Mouse (Mus musculus) heart, embryonic 13.5 days (tissue): ENCODE results near the gene Trio. TPM values are rescaled to one million over a fixed set of nuclear protein-coding genes. Genes with fewer than 3 reads are reported as not detected.

ENCODE experiments used
- ATAC-seq: fragments of 200-750 bp; cut with Nextera tagmentation; 2 replicates; pipeline ENCODE4 v1.8.0; 2017; ENCODE audit warnings: moderate TSS enrichment; ENCODE audit not compliant: insufficient number of reproducible peaks, low FRiP score, low TSS enrichment; ENCODE audit errors: extremely low read depth
- H3K27ac ChIP-seq: fragments of 300-500 bp; sonication (generic); replicated peaks from 2 replicates; pipeline ENCODE4 v1.5.1; 2015; ENCODE audit warnings: moderate library complexity, mild to moderate bottlenecking, inconsistent platforms
- H3K27me3 ChIP-seq: fragments of 300-500 bp; sonication (generic); replicated peaks from 2 replicates; pipeline ENCODE4 v1.6.1; 2015; ENCODE audit warnings: mild to moderate bottlenecking, inconsistent platforms
- H3K36me3 ChIP-seq: fragments of 300-500 bp; sonication (generic); 2 replicates; pipeline ENCODE4 v1.6.1; 2015; ENCODE audit warnings: mild to moderate bottlenecking, inconsistent platforms
- H3K4me1 ChIP-seq: fragments of 300-500 bp; sonication (generic); 2 replicates; pipeline ENCODE4 v1.6.1; 2015; ENCODE audit warnings: inconsistent platforms
- H3K4me2 ChIP-seq: fragments of 300-500 bp; sonication (generic); 2 replicates; pipeline ENCODE4 v1.6.1; 2015; ENCODE audit warnings: inconsistent platforms, mild to moderate bottlenecking, moderate library complexity
- H3K4me3 ChIP-seq: fragments of 300-500 bp; sonication (generic); 2 replicates; pipeline ENCODE4 v1.5.1; 2015; ENCODE audit warnings: moderate library complexity, mild to moderate bottlenecking, inconsistent platforms
- H3K9ac ChIP-seq: fragments of 300-500 bp; sonication (generic); 2 replicates; pipeline ENCODE4 v1.6.1; 2015; ENCODE audit warnings: inconsistent platforms, mild to moderate bottlenecking, moderate library complexity
- H3K9me3 ChIP-seq: fragments of 300-500 bp; sonication (generic); 2 replicates; pipeline ENCODE4 v1.6.1; 2016; ENCODE audit warnings: inconsistent platforms
- WGBS: fragments of 180-500 bp; shearing (Covaris S2); methylation state at CpG from one replicate; pipeline ENCODE4 v1.1.7; 2015; ENCODE audit warnings: mixed read lengths; 5-methylcytosine and 5-hydroxymethylcytosine counted together
- polyA plus RNA-seq: library from polyadenylated mRNA; unstranded; fragments of >200 nt; fragmentation: Nextera tagmentation; extraction: Ambion mirVana; gene quantifications from 2 replicates; pipeline ENCODE4 v1.2.1, GENCODE M21; 2015

The Trio gene
- polyA plus RNA-seq, 1 experiment from 2014 or later, result 17.5 TPM

- 19% methylated on average over 7 of the region's 7 CpGs for WGBS
- Histone ChIP-seq H3K9me3 (no peaks in the 10 kb centered on the region), H3K4me3 (no peak overlapping the region), H3K9ac (0 out of 2 replicates have a peak overlapping the region, but pooled peaks have one; percentile 5), H3K27me3 (no peaks in the 10 kb centered on the region), H3K4me2 (no peak overlapping the region), H3K4me1 (peaks cover 52% of the 10 kb centered on the region), H3K36me3 (peaks cover 53% of the 10 kb centered on the region), H3K27ac (peak overlapping the region; percentile 53)
- ATAC-seq, result no peak
Measured at GRCm38 (mm10) chr15:27810262-27810661, 215.4 kb downstream of the Trio start.

- H3K4me2 ChIP-seq, result no peak overlapping the region
- H3K9me3 ChIP-seq, result no peaks in the 10 kb centered on the region
- H3K9ac ChIP-seq, result 0 out of 2 replicates have a peak overlapping the region, but pooled peaks have one; percentile 16
- H3K4me3 ChIP-seq, result no peak overlapping the region
- H3K36me3 ChIP-seq, result peaks cover 56% of the 10 kb centered on the region
- WGBS, result 40% methylated on average over 5 of the region's 5 CpGs
- H3K27ac ChIP-seq, result peak overlapping the region; percentile 53
- no peak; the same call in 1 of the 2 replicates for ATAC-seq
- H3K27me3 ChIP-seq, result no peaks in the 10 kb centered on the region
- H3K4me1 ChIP-seq, result peaks cover 52% of the 10 kb centered on the region
Measured at GRCm38 (mm10) chr15:27808596-27809276, 216.9 kb downstream of the Trio start.

GRCm38 (mm10) chr15:27806219-27806618 is 219.4 kb downstream of the Trio start:
- 0 out of 2 replicates have a peak overlapping the region, but pooled peaks have one; percentile 25 for H3K9ac ChIP-seq
- no peak overlapping the region for H3K4me2 ChIP-seq
- H3K36me3 ChIP-seq, result peaks cover 52% of the 10 kb centered on the region
- no peak overlapping the region for H3K4me3 ChIP-seq
- 54% methylated on average over 10 of the region's 10 CpGs for WGBS
- H3K27ac ChIP-seq, result 0 out of 2 replicates have a peak overlapping the region, but pooled peaks have one; percentile 40
- H3K9me3 ChIP-seq, result no peaks in the 10 kb centered on the region
- H3K27me3 ChIP-seq, result no peaks in the 10 kb centered on the region
- peaks cover 71% of the 10 kb centered on the region for H3K4me1 ChIP-seq
- ATAC-seq, result no peak

- no peak overlapping the region for H3K4me2 ChIP-seq
- no peak for ATAC-seq
- H3K9ac ChIP-seq, result no peak overlapping the region
- no peaks in the 10 kb centered on the region for H3K27me3 ChIP-seq
- H3K9me3 ChIP-seq, result no peaks in the 10 kb centered on the region
- WGBS, result 82% methylated on average over 16 of the region's 16 CpGs
- peaks cover 51% of the 10 kb centered on the region for H3K36me3 ChIP-seq
- peaks cover 70% of the 10 kb centered on the region for H3K4me1 ChIP-seq
- H3K27ac ChIP-seq, result no peak overlapping the region
- H3K4me3 ChIP-seq, result no peak overlapping the region
Measured at GRCm38 (mm10) chr15:27805654-27806053, 220.0 kb downstream of the Trio start.

- no peaks in the 10 kb centered on the region for H3K9me3 ChIP-seq
- no peak for ATAC-seq
- peaks cover 53% of the 10 kb centered on the region for H3K36me3 ChIP-seq
- no peak overlapping the region for H3K9ac ChIP-seq
- WGBS, result 83% methylated on average over 14 of the region's 14 CpGs
- no peaks in the 10 kb centered on the region for H3K27me3 ChIP-seq
- no peak overlapping the region for H3K4me2 ChIP-seq
- no peak overlapping the region for H3K4me3 ChIP-seq
- H3K27ac ChIP-seq, result no peak overlapping the region
- peaks cover 58% of the 10 kb centered on the region for H3K4me1 ChIP-seq
Measured at GRCm38 (mm10) chr15:27804447-27804846, 221.2 kb downstream of the Trio start.

- no peak for ATAC-seq
- no peaks in the 10 kb centered on the region for H3K9me3 ChIP-seq
- no peak overlapping the region for H3K27ac ChIP-seq
- no peak overlapping the region for H3K4me3 ChIP-seq
- peaks cover 51% of the 10 kb centered on the region for H3K4me1 ChIP-seq
- WGBS, result 79% methylated on average over 18 of the region's 18 CpGs
- H3K9ac ChIP-seq, result no peak overlapping the region
- peaks cover 60% of the 10 kb centered on the region for H3K36me3 ChIP-seq
- no peak overlapping the region for H3K4me2 ChIP-seq
- no peaks in the 10 kb centered on the region for H3K27me3 ChIP-seq
Measured at GRCm38 (mm10) chr15:27803568-27804345, 221.9 kb downstream of the Trio start.

- no peaks in the 10 kb centered on the region for H3K9me3 ChIP-seq
- peak overlapping the region; percentile 84 for H3K27ac ChIP-seq
- peaks cover 72% of the 10 kb centered on the region for H3K36me3 ChIP-seq
- H3K9ac ChIP-seq, result peak overlapping the region; percentile 54
- no peak overlapping the region for H3K4me3 ChIP-seq
- 26% methylated on average over 12 of the region's 12 CpGs for WGBS
- peaks cover 54% of the 10 kb centered on the region for H3K4me1 ChIP-seq
- H3K27me3 ChIP-seq, result no peaks in the 10 kb centered on the region
- ATAC-seq, result no peak
- H3K4me2 ChIP-seq, result peak overlapping the region; percentile 25
Measured at GRCm38 (mm10) chr15:27802243-27802642, 223.4 kb downstream of the Trio start.

GRCm38 (mm10) chr15:27801177-27801576 is 224.5 kb downstream of the Trio start:
- Histone ChIP-seq H3K9me3 (no peaks in the 10 kb centered on the region), H3K36me3 (peaks cover 68% of the 10 kb centered on the region), H3K9ac (no peak overlapping the region), H3K27me3 (no peaks in the 10 kb centered on the region), H3K4me2 (no peak overlapping the region), H3K4me1 (peaks cover 54% of the 10 kb centered on the region), H3K4me3 (no peak overlapping the region), H3K27ac (peak overlapping the region; percentile 84; the same call in 1 of the 2 replicates)
- 63% methylated on average over 4 of the region's 4 CpGs for WGBS
- ATAC-seq, result no peak

- WGBS, result 77% methylated on average over 20 of the region's 20 CpGs
- Histone ChIP-seq H3K4me3 (no peak overlapping the region), H3K9ac (no peak overlapping the region), H3K27me3 (no peaks in the 10 kb centered on the region), H3K27ac (peak overlapping the region; percentile 70; the same call in 1 of the 2 replicates), H3K36me3 (peaks cover 40% of the 10 kb centered on the region), H3K9me3 (no peaks in the 10 kb centered on the region), H3K4me1 (peaks cover 66% of the 10 kb centered on the region), H3K4me2 (no peak overlapping the region)
- no peak for ATAC-seq
Measured at GRCm38 (mm10) chr15:27797480-27798155, 228.0 kb downstream of the Trio start.

- no peaks in the 10 kb centered on the region for H3K9me3 ChIP-seq
- H3K4me2 ChIP-seq, result no peak overlapping the region
- WGBS, result 22% methylated on average over 7 of the region's 7 CpGs
- H3K4me1 ChIP-seq, result peaks cover 66% of the 10 kb centered on the region
- H3K9ac ChIP-seq, result no peak overlapping the region
- H3K27ac ChIP-seq, result peak overlapping the region; percentile 70
- H3K27me3 ChIP-seq, result no peaks in the 10 kb centered on the region
- ATAC-seq, result 0 out of 2 replicates have a peak, but pooled peaks have one; percentile 11
- no peak overlapping the region for H3K4me3 ChIP-seq
- peaks cover 33% of the 10 kb centered on the region for H3K36me3 ChIP-seq
Measured at GRCm38 (mm10) chr15:27796868-27797222, 228.8 kb downstream of the Trio start.
